Mouse (Mus musculus) embryo, embryonic 10 days (tissue): ENCODE results near the gene Igfbp3.
A peak's percentile ranks its signal among the peaks of the same experiment; 100 is the strongest.
"Not testable (repeated sequence)": the region's sequence is repeated elsewhere in the genome, so short reads cannot be mapped to it uniquely, and the experiment has no call there.

Experiments used
- DNase-seq: peaks from one replicate; pipeline ENCODE4 v3.0.0-alpha.2; 2015; ENCODE audit warnings: low spot score

The Igfbp3 gene

DNA sequence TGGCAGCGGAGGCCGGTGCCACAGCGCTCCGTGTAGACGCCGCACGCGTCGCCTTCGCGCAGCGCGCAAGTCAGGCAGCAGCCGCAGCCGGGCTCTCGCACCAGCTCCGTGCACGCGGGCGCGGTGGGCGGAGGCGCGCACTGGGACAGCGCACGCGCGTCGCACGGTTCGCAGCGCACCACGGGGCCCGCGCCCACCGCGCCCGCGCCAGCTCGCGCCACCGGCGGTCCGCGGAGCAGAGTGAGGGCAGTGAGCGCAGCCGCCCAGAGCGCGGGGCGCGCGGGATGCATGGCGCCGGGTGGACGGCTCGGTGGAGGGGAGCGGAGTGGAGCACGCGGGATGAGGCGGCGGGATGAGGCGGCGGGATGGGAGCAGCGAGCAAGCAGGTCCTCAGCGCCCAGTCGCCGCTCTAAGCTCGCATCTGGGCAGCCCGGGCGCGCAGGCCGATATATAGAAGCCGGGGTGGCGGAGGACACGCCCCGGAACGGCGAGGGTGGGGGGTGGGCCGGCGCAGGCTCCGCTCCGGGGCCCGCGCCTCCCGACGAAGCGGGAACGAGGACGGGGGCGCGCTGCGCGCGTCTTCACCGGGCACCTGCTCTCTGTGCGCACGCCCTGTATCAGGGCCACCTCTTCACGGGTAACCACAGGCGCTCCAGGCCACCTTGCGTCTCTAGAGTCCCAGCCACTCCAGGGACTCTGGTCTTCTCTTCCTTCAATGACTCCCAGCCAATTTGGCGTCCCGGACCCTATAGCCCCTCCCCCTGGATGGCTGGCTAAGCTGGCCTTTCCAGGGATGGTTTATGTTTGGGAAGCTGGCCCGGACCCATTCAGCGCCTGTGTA lies at the start of gene Igfbp3:
Igfbp3 (minus strand) TSS at position 423 of the 841 bp plus-strand sequence.
- DNase-seq = peak; percentile 82

DNA sequence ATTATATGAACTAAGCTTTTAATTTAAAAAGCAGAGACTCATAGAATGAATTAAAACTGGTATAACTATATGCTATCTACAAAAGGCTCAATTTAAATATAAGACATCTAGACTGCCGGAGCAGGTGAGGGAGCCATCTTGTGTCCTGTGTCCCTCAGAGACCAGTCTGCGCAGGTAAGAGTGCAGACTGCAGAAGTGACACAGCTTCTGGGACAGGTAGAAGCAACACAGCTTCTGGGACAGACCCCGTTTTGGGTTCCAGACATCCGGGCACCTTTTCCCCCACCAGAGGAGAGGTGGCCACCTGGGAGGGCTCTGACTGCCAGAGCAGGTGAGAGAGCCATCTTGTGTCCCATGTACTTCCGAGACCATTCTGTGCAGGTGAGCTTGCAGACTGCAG lies 37.1 kb upstream of the Igfbp3 start:
- DNase-seq = no peak

DNA sequence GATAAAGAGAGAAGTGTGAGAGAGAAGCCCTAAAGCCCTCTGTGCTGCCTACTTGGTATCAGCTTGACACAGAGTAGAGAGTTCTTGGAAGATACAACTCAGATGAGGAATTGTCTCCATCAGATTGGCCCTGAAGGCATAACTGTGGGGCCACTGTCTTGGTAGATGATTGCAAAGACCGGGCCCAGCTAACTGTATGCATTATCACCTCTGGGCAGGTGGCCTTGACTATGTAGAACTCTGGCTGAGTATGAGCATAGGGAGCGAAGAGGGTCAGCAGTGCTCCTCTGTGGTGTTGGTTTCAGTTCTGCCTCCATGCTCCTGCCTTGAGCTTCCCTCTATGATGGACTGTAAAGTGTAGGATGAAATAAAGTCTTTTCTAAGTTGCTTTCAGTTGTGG lies 36.7 kb upstream of the Igfbp3 start:
- DNase-seq = no peak

DNA sequence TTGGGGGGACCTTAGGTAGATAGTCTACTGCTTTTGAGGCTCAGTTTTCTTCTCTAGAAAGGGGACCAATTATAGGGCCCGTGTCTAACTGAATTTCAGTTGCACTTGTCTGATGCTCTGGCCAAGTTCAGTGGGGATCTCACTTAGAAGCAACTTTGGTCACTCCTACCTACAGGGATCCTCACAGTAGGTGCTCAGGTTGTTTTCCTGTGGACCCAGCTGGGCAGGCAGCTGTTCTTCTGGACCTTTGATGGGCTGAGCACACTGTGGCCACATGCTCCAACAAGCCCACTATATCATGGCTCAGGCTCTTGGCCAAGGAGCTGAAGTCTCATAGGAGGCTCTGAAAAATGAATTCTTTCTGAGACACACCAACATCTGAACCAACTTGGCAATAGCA lies 31.1 kb upstream of the Igfbp3 start:
- no peak for DNase-seq

DNA sequence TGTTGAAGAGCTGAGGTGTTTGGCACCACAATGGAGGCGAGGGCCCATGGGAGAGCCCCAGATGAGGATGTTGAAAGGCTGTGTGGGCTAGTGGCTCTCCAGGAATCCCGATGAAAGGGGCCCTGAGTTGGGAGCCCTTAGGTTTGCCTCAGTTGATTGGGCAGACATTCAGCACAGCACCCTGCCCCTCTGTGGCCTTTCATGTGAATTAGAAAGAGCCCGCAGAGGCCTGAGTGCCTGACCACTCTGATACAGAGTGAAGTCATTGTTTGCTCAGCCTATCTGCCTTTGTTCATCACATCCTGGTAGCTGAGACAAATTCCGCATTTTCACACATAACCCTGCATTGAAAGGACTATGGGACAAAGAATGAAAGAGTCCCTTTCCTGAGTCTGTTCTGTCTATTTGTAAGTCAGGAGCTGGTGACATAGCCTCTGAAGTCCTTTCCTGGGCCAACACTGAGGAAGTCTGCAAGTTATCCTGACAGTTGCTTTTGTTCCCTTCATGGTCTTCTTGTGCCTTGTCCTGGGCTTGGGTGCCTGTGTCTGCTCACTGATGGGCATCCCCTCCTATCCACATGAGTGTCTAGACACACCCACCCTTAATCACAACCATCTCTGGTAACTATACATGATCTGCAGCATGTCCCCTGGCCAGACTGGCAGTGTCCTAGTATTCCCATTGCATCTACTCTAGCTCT lies 25.5 kb upstream of the Igfbp3 start:
- DNase-seq = no peak

DNA sequence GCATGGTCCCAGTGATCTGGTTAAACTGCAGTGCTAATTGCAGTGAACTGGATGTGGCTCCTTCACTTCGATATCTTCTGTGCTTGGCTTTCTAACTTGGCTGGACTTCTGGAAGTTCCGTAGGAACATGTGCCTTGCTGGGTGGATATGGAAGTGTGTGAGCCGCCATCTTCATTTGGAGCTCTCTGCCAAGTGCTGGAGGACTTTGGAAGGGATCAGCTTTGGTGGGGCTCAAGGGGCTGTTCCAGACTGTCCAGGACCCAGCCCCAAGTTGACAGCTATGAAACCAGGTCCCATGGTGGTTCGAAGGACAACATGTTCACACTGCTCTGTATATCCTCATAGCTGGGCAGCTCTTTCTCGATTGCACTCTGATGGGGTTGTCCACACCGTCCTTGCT lies 24.8 kb upstream of the Igfbp3 start:
- DNase-seq = no peak

DNA sequence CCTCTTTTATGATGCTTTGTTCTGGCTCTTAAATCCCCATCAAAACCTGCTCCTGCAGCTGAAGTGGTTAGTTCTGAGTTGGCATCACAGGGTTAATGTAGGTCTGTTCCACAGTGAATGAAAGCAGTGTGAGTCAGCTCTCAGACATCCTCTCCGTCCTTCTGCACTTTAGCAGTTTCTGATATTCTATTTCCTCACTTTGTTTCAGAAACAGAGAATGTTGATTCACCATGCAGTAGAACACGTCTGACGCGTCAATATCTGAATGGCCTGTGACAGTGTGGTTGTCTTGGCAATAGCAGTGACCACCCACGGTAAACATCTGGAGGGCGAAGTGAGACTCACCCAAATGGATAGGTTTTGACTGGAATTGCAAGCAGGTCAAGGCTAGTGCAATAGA lies 24.0 kb upstream of the Igfbp3 start:
- no peak for DNase-seq

DNA sequence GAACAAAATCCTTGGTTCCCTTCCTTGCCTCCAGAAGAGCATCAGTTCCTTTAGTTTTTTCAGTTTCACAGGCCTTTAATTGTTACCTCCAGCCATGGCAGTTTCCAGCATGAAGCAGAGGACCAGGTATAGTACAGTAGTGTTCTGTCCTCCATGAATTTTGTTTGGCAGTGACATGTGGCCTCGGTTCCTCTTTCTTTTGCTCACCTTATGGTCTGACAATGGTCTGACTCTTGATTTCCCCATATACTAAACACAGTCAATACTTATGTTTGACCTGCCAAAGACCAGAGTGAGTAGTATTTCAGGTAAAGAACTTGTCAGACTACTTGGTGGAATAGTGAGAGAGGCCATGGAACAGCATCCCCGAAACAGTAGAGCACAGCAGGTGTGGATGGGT lies 23.0 kb upstream of the Igfbp3 start:
- no peak for DNase-seq

DNA sequence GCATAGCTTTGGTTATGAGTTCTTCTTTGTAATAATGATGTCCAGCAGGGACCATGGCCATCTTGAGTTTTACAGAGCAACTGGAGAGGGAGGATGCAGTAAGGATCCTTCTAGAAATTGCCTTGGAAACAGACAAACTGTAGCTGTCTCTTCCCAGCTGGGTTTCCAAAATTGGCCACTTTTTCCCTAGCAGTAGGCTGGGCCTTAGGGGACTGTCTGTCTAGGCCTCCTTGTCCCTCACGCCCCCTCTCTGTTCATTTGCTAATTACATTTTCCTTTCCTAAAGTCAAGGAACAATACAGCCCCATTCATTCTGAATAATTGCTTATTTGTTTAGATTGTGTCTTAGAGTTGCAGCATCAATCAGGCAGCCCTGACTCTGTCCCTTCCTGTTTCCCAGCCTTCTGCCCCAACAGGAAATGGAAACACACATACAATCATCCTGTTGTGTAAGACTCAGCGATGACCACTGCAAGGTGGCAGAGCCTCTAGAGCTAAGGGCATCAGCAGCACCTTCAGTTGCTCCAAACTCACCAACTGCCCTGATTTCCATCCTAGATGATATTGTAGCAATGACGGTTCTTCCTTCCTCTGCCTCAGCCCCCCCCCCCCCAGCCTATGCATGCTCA lies 21.4 kb upstream of the Igfbp3 start:
- peak; percentile 21 for DNase-seq

DNA sequence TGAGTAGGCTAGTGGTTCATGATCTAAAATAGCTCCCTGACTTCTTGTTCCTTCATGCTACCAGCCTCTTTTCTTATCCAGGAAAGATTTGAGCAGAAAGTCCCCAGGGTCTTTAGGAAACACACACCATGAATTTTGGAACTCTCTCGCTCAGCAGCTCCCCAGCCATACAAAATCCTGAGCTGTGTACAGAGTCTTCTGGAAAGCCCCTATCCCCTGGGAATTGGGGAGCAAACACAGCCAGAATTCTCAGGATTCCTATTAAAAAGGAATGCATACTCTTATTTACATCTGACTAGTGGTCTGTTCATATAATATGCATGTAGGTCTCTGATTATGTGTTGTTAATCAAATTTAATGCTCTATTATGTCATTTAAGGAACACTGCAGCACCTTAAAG lies 20.7 kb upstream of the Igfbp3 start:
- no peak for DNase-seq

DNA sequence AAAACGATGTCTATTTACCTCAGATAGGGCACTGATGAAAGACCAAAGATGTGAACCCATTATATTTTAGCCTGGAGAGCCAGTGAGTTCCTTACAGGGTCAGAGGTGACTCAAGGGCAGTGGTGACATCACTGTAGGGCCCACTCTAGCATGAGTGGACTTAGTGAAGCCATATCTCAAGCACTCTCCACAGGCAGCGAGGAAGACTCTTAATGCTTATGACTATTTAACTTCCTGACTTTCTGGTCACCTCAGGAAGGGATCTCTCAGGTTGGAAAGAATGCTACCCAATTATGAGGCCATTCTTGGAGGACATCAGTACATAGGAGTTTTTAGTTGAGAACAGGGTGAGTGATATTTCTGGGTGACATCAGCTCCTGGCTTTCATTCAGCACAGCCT lies 19.6 kb upstream of the Igfbp3 start:
- no peak for DNase-seq

DNA sequence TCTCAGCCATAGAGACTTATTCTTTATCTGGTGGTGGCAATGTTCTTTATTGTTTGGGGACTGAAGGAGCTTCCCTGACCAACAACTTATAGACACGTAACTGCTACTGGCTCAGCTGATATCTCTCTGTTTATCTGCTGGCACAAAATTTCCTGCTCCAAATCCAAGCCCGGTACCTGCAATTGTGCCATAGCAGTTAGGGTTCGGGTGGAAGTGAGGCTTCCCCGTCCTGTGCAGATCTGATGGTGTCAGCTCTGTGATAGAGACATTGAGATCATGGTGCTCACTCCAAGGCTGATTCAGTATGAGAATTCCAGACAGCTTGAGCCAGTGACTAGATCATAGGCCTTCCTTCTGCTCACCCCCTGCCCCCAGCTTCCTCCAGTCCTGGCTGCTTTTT lies 18.2 kb upstream of the Igfbp3 start:
- DNase-seq = no peak

DNA sequence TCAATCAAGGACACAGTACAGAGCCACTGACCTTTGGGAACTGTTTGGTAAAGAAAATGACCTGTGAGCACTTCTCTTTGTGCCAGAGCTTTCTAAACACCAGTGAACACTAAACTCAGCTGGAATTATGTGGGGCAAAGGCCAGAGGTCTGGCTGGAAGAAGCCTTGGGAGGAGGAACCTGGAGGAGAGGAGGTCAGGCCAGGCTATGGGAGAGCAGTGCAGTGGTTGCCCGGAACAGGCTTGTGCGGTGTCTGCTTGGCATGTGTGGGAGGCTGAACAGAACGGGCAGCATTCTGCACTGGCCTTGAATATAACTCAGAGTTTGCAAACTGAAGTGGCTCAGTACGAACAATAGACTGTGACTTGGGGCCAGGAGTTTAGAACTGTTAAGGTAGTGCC lies 16.3 kb upstream of the Igfbp3 start:
- DNase-seq = no peak

DNA sequence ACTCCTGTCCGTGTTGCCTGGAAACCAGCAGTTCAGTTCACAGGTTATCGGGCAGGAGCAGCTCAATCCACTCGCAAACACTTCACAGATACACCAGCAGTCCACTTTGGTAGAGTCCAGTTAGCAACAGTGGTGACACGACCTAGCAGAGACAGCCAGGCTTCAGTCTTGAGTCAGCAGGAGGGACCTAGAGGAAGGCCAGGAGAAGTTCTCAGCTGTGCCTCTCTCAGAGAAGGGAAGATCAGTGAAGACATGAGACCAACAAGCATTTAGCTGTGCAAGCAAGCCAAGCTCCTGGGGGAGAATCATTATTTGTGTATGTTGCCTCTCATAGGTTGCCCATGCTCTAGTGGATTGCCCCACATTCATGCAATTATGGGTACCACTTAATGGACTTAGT lies 14.4 kb upstream of the Igfbp3 start:
- no peak for DNase-seq

DNA sequence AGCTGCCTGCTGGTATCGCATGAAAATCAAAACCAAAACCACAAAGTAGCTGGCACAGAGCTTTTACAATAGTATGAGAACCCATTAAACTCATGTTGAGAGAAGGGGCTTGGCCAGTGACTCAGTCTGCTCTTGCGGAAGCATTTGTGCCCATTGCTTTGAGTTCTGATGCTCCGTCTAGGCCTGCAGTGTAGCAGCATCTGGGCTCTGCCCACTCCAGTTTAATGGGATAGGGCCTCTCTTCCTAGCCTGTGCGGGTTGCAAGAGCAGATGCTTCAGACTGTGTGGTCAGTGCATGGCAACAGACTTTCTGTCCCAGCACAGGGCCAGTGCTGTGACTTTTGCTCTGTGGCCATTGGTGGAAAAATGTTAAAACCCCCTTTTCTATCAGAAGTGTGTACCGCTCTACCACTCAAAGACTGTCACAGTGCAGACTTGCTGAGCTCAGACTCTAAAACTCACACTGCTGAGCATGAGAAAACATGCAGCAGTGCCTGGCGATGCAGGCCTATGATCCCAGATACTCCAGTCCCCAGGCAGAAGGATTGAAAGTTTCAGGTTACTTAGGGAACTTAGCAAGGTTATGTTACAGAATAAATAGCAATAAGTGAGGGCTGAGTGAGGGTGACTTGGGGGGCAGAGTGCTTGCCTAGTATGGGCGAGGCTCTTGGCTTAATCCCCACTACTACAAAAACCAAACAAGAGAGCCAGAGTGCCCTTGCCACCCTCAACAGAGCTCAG lies 13.3 kb upstream of the Igfbp3 start:
- peak; percentile 8 for DNase-seq

DNA sequence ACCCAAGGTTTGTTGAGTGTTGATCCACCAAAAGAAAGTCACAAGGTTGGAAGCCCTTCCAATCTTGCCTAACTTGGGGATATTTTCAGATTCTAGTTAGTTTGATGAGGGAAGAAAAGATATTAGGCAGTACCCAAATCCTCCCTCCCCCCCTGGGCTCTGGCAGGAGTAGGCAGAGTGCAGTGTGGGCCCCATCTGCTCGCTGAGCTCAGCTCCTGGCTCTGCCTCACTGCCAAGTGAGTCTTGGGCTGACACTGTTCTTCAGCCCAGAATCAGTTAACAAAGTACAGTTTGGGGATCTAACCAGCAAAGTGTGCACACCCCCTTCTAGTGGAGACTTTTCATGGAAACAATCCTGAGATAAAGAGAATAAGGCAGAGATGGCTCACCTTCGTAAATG lies 12.5 kb upstream of the Igfbp3 start:
- DNase-seq = no peak

DNA sequence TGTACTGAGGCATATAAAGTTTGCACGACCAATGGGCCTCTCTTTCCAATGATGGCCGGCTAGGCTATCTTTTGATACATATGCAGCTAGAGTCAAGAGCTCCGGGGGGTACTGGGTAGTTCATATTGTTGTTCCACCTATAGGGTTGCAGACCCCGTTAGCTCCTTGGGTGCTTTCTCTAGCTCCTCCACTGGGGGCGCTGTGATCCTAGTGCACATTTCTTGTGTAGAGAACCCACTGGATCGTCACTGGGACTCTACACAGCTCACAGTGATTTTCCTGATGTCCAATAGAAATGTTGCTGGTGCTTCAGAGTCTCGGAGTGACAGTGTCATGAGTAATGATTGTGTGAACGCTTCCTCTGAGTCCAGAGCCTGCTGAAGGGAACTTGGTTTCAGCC lies 8.1 kb upstream of the Igfbp3 start:
- DNase-seq = not testable (repeated sequence)

DNA sequence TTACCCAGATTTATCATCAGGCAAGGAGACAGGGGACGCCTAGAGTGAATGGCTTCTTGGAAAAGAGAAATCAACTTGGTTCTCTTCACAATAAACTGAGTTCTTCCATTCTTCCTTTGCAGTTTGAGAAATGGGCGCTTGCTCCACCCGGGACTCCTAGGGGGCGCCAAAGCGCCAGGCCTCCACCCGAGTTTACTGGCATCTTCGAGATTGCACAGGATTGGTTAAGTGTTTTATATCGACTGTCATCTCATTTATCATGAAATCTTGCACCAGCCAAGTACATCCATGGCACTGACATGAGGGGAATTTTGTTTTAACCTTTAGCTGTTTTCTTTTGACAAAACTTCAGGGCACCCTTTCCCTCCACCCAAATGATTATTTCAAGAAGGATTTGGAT lies 2.0 kb upstream of the Igfbp3 start:
- DNase-seq = no peak

DNA sequence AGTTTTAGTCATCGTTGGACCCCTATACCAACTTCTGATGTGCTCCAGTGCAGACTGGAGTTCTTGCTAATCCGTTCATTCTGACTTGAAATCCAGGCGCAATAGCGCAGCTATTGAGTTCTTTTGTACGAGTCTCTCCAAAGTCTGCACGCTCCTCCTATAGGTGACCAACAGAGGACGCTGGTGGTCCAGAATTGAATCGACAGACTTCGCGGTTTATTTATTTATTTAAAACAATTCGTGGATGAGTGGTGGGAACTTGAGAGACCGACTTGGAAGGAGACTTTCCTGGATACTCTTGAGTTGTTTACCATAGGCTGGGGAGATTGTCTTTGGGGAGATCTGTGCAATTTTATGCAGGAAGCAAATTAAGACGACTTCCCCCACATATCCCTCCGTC lies 1.0 kb upstream of the Igfbp3 start:
- peak; percentile 87 for DNase-seq

DNA sequence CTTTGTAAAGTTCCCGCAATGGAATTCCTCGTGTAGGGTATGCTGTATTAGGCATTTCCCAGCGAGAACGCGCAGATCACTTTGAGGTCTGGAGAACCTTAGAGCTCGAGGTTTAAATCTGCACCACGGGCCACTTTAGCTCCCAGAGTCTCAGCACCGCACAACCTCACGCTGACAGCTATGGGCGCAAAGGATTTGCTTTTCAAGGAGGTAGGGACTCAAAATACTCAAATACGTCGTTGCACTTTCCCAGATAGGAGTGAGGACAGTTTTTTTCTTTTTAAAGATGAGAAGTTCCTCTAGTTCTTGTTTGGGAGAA lies 578 bp upstream of the Igfbp3 start:
- DNase-seq = no peak

DNA sequence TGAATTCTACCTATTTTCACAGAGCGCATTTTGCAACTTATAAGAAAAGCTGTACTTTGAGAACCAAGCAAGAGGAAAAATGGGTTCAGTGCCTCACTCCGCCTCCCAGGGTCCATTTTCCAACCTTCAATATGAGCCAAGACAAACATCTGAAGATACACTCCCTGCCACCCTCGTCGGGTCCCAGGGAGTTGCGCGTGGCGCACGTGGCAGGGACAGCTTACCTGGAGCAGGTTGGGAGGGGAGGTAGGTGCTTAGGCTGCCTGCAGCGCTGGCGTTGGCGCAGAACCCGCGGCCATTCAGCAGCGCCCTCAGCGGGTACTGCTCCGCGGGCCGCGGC lies 592 bp downstream of the Igfbp3 start:
- no peak for DNase-seq

DNA sequence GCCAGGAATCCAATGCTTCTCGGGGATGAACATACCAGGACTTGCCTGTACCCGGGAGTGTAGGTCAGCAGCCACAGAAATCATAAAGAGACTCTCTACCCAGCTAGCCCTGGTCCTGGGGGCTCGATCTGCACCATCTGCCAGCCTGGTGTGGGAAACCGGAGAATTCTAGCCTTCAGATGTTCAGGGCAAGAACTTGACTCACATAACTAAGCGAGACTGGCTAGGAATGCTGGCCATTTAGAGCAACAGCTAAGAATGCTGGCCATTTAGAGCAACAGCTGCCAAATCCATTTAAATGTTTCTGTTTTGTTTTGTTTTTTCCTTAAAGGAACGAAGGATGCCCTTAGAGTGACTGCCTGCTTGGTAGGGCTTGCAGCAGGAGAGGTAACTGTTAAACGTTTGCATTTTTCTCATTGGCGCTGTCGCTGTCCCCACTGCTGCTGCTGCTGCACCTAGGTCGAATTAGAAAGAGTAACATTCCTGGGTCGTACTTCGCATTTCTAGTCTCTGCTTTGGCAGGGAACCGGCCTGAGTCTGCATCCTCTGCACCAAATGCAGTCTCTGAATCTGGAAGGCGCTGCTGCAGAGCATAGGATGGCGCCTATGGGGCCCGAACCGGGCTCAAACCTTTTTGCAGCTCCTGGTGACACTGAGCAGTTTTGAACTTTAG lies 1.5 kb downstream of the Igfbp3 start:
- peak; percentile 43 for DNase-seq
